Mouse (Mus musculus): ENCODE measurements around the gene Exosc8. TPM values are rescaled to one million over a fixed set of nuclear protein-coding genes. Genes with fewer than 3 reads are reported as not detected.

The Exosc8 gene
- polyA plus RNA-seq (2012; rRNA removed) = 10.4 and 13.0 TPM in 2 replicates

- TF ChIP-seq POLR2A (IDR thresholded peaks at IDR 0.05; ENCODE audit: control insufficient read depth, low read depth, low read length) (peak; percentile 56; the same call in 1 of the 2 replicates), CTCF (IDR thresholded peaks at IDR 0.05; ENCODE audit: control insufficient read depth, insufficient read depth, insufficient replicate concordance, low read depth, low read length) (peak; percentile 99)
- peak within 1 kb of the TSS; percentile 83 for H3K27ac ChIP-seq (ENCODE audit: control insufficient read depth, insufficient read depth, low read depth, low read length)
- H3K36me3 ChIP-seq (ENCODE audit: control insufficient read depth, insufficient read depth, low read length) = no peaks in the 10 kb centered on the region
- peaks cover 3% of the 10 kb centered on the region for H3K4me1 ChIP-seq (ENCODE audit: control insufficient read depth, insufficient read depth, low read length)
- peak within 1 kb of the TSS; percentile 90 for H3K4me3 ChIP-seq (ENCODE audit: control insufficient read depth, low read depth, low read length)
- no peaks in the 10 kb centered on the region for H3K27me3 ChIP-seq (ENCODE audit: control insufficient read depth, insufficient read depth, low read length)
These were observed at the start of gene Exosc8, which contains the start of gene Alg5 for GRCm38 (mm10) chr3:54735247-54736046. Gene Exosc8, minus strand, starts transcription at chr3:54735393. Gene Alg5, plus strand, starts transcription at chr3:54735539.

GRCm38 (mm10) chr3:54775989-54776631, 40.9 kb upstream of the Exosc8 start:
- Histone ChIP-seq H3K36me3 (ENCODE audit: control insufficient read depth, insufficient read depth, low read length) (no peaks in the 10 kb centered on the region), H3K4me3 (ENCODE audit: control insufficient read depth, low read depth, low read length) (no peak overlapping the region), H3K27ac (ENCODE audit: control insufficient read depth, insufficient read depth, low read depth, low read length) (no peak overlapping the region), H3K4me1 (ENCODE audit: control insufficient read depth, insufficient read depth, low read length) (no peaks in the 10 kb centered on the region), H3K27me3 (ENCODE audit: control insufficient read depth, insufficient read depth, low read length) (no peaks in the 10 kb centered on the region)
- TF ChIP-seq POLR2A (IDR thresholded peaks at IDR 0.05; ENCODE audit: control insufficient read depth, low read depth, low read length) = no peak
- TF ChIP-seq CTCF (IDR thresholded peaks at IDR 0.05; ENCODE audit: control insufficient read depth, insufficient read depth, insufficient replicate concordance, low read depth, low read length) = no peak

- Histone ChIP-seq H3K4me1 (ENCODE audit: control insufficient read depth, insufficient read depth, low read length) (no peaks in the 10 kb centered on the region), H3K4me3 (ENCODE audit: control insufficient read depth, low read depth, low read length) (no peak overlapping the region)
These were observed 38.4 kb upstream of the Exosc8 start for GRCm38 (mm10) chr3:54773613-54774012.

GRCm38 (mm10) chr3:54769349-54770275, 34.4 kb upstream of the Exosc8 start:
- TF ChIP-seq CTCF (IDR thresholded peaks at IDR 0.05; ENCODE audit: control insufficient read depth, insufficient read depth, insufficient replicate concordance, low read depth, low read length) (no peak), POLR2A (IDR thresholded peaks at IDR 0.05; ENCODE audit: control insufficient read depth, low read depth, low read length) (no peak)
- H3K27ac ChIP-seq (ENCODE audit: control insufficient read depth, insufficient read depth, low read depth, low read length) = no peak overlapping the region

More at GRCm38 (mm10) chr3:54773613-54774012, 38.4 kb upstream of the Exosc8 start:
- no peaks in the 10 kb centered on the region for H3K36me3 ChIP-seq (ENCODE audit: control insufficient read depth, insufficient read depth, low read length)
- TF ChIP-seq POLR2A (IDR thresholded peaks at IDR 0.05; ENCODE audit: control insufficient read depth, low read depth, low read length) (no peak), CTCF (IDR thresholded peaks at IDR 0.05; ENCODE audit: control insufficient read depth, insufficient read depth, insufficient replicate concordance, low read depth, low read length) (peak; percentile 88; the same call in 1 of the 2 replicates)
- no peak overlapping the region for H3K27ac ChIP-seq (ENCODE audit: control insufficient read depth, insufficient read depth, low read depth, low read length)
- no peaks in the 10 kb centered on the region for H3K27me3 ChIP-seq (ENCODE audit: control insufficient read depth, insufficient read depth, low read length)

GRCm38 (mm10) chr3:54768592-54768991, 33.4 kb upstream of the Exosc8 start:
- H3K27ac ChIP-seq (ENCODE audit: control insufficient read depth, insufficient read depth, low read depth, low read length) = no peak overlapping the region
- no peak overlapping the region for H3K4me3 ChIP-seq (ENCODE audit: control insufficient read depth, low read depth, low read length)
- H3K36me3 ChIP-seq (ENCODE audit: control insufficient read depth, insufficient read depth, low read length) = no peaks in the 10 kb centered on the region
- no peak for TF ChIP-seq CTCF (IDR thresholded peaks at IDR 0.05; ENCODE audit: control insufficient read depth, insufficient read depth, insufficient replicate concordance, low read depth, low read length)
- TF ChIP-seq POLR2A (IDR thresholded peaks at IDR 0.05; ENCODE audit: control insufficient read depth, low read depth, low read length) = no peak
- peaks cover 7% of the 10 kb centered on the region for H3K4me1 ChIP-seq (ENCODE audit: control insufficient read depth, insufficient read depth, low read length)
- H3K27me3 ChIP-seq (ENCODE audit: control insufficient read depth, insufficient read depth, low read length) = no peaks in the 10 kb centered on the region

More at GRCm38 (mm10) chr3:54769349-54770275, 34.4 kb upstream of the Exosc8 start:
- H3K4me1 ChIP-seq (ENCODE audit: control insufficient read depth, insufficient read depth, low read length) = peaks cover 5% of the 10 kb centered on the region; the same call in 1 of the 2 replicates
- H3K4me3 ChIP-seq (ENCODE audit: control insufficient read depth, low read depth, low read length) = no peak overlapping the region
- no peaks in the 10 kb centered on the region for H3K27me3 ChIP-seq (ENCODE audit: control insufficient read depth, insufficient read depth, low read length)
- no peaks in the 10 kb centered on the region for H3K36me3 ChIP-seq (ENCODE audit: control insufficient read depth, insufficient read depth, low read length)

GRCm38 (mm10) chr3:54766811-54767210, 31.6 kb upstream of the Exosc8 start:
- Histone ChIP-seq H3K27ac (ENCODE audit: control insufficient read depth, insufficient read depth, low read depth, low read length) (no peak overlapping the region), H3K36me3 (ENCODE audit: control insufficient read depth, insufficient read depth, low read length) (no peaks in the 10 kb centered on the region), H3K4me1 (ENCODE audit: control insufficient read depth, insufficient read depth, low read length) (peaks cover 7% of the 10 kb centered on the region), H3K27me3 (ENCODE audit: control insufficient read depth, insufficient read depth, low read length) (no peaks in the 10 kb centered on the region), H3K4me3 (ENCODE audit: control insufficient read depth, low read depth, low read length) (peak overlapping the region; percentile 59)
- no peak for TF ChIP-seq CTCF (IDR thresholded peaks at IDR 0.05; ENCODE audit: control insufficient read depth, insufficient read depth, insufficient replicate concordance, low read depth, low read length)
- no peak for TF ChIP-seq POLR2A (IDR thresholded peaks at IDR 0.05; ENCODE audit: control insufficient read depth, low read depth, low read length)

All from testis, adult 2 months (tissue).